Mouse (Mus musculus) left cerebral cortex, postnatal 25 days (tissue): ENCODE data around the gene Foxa2. TPM values are rescaled to one million over a fixed set of nuclear protein-coding genes. Genes with fewer than 3 reads are reported as not detected.

Source experiments
- DNase-seq, 2 experiments: peaks; one replicate each; pipeline ENCODE4 v3.0.0; 2022; ENCODE audit warnings: low spot score in 2 of 2, mixed read lengths in 1 of 2
- intact Hi-C: fragments of 180-260 bp; cut with DNase I; formaldehyde crosslinking; loops from one replicate; pipeline ENCODE4 v1.15.1; 2025
- total RNA-seq, 2 experiments: library from RNA; stranded (reverse); gene quantifications; 2 replicates each; pipeline ENCODE4 v1.2.3; 2021

The Foxa2 gene
- total RNA-seq, 2 experiments from 2014 or later: not detected

DNA sequence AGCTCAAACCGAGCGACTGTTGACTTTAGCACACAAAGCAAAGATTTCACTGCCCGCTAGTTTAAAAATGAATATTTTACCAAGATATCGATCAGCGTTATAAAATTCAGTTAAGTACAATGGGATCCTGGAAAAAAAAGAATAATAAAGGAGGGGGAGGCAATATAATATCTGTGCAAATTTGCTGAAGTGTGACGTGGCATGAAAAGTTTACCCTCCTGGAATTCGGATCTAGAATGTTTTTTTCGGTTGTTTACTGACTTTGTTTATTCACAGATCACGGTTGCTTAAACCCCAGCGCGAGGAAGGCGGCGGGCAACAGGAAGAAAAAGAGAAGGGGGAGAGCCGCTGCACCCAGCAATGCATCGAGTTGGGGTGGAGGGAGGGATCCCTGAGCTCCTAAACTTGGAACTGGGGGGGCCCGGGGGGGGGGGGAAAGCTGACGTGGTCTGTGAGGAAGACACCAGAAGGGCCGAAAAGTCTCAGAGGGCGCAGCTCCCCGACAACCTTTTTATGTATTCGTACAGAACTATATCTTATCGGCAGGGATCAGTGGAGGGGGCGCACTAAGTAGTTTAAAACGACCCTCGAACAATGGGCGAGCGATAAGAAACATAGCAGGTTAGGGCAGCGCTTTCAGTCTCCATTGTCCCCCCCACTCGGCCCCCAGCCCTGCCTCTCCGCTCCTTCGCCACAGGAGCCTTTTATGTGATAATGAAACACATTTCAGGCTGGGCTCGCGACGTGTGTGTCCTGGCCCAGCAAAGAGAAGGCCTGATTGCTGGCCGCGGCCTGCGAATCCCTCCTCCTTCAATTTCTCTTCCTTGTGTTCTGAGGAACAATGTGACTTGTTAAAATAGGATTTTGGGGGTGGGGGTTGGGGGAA is 6.3 kb downstream of the Foxa2 start:
- intact Hi-C loops: loop anchor here (2.0 kb wide), 1 partner anchor 668 kb away; no protein-coding TSS in a partner anchor
- DNase-seq: no peak

DNA sequence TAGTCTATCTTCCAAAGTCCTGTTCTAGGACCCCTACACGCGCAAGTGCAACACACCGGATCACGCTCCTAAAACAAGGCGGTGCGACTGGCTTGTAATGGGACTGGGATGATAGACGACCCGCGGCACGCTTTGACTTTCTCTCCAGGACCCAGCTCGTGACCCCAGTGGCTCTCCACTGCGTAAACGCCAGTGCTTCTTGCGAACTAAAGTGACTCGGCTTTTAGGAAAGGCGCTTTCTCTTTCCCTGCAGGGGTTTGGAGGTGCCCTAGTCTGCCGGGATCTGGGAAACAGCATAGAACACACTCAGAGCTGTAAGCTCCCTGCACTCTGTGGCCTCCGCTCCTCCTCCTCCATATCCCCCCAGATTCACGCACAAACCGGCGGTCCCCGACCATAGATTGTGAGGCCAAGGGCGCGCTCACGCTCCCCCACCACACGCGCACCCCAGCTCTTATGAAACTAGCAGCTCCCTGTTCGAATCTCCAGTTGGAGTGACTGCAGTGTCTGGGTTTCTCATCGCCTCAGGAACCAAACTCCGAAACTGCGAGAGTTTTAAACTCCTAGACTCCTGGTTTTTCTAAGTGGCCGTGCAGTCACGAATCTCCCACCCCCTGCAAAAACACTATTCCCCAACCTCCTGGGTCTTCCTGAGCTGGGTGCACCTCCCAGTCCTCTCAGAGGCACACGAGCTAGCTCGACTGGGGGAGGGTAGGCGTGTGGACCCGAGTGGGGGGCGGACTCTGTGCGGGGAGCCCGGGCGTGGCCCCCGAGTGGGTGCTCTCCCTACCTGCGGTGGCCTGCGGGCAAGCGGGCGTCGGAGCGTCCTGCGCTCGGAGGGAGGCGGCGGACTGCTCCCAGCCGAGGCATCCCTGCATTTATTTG is 7.2 kb downstream of the Foxa2 start:
- intact Hi-C loops: loop anchor here (2.0 to 10.0 kb wide), 5 partner anchors 667 to 1315 kb away; partner anchors contain the start of gene Nkx2-2
- DNase-seq: no peak

DNA sequence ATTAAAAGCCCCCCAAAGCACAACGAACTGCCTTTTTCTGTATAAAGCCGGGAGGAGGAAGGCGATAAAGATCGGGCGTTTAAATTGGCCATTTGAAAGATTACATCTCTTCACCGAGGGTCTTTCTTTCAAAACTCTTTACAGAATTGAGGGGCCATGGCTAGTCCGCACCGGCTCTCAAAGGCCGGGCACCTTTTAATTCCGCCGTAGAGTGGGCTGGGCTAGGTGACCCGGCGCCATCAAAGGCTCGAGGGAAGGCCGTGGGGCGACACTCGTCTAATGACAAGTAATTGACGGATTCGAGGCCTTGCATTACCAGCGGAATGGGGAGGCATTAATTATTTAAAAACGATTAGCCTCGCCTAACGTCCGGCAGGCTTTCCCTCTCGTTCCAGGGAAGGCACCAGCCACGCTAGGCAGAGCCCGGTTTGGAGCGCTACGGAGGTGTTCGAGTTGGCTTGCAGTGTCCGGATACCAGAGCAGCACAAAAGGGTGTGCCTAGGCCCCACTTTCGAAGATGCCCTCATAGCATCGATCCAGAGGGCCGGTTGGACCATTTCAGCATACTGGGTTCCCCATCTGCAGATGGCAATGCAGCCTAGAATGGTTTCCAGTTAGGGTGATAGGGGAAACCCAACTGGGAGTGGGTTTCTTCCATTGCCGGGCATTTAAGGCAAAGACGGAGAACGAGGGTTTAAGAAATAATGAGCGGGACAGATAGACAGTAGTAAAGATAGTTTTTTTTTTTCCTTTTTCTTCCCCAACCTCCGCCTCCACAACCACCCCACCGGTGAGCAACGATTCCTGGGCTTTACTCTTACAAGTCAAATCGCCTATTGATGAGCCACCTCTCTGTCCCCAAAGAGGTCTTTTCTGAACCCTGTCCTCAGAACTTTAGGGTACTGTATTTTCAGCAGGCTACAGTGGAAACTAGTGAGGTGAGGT is 8.1 kb downstream of the Foxa2 start:
- intact Hi-C loops: loop anchor here (2.0 to 10.0 kb wide), 4 partner anchors 846 to 1314 kb away; partner anchors contain the start of gene Nkx2-2
- no peak for DNase-seq

GRCm38 (mm10) chr2:148036611-148037160 is 10.1 kb downstream of the Foxa2 start:
- intact Hi-C loops: loop anchor here (5.0 to 10.0 kb wide), 3 partner anchors 844 to 1312 kb away; partner anchors contain the start of gene Nkx2-2

DNA sequence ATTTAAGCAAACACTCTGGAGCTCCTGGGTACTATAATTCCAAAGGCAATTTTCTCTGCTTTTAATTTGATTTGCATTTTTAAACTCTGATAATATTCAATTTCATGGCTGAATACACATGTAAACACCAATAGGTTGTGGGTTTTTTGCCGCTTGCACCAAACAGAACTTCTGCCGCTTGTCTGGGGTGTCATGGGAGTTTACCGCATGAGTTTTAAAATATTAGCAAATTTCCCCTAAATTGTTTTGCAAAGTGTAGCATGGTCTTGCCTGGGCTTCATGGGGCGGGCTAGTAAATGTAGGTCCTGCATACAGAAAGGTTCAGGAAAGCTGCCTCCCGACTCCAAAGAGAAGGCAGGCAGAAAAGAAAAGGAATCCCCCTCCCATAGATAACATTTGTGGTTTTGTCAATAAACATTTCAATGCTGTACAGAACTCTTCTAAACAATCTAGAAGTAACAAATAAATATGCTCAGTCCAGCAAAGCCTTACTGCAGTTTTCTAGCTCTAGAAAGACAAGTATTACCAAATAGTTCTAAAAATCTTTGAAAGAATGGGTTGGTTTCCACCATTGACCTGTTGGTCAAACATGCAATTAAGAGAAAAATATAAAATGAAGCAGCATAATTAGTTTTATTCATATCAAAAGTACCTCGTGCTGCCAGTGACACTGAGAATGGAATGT is 15.6 kb downstream of the Foxa2 start:
- no peak for DNase-seq
- intact Hi-C loops: loop anchor here (2.0 to 10.0 kb wide), 2 partner anchors 944 to 1306 kb away; no protein-coding TSS in a partner anchor

More at GRCm38 (mm10) chr2:148036611-148037160, 10.1 kb downstream of the Foxa2 start:
- DNase-seq: no peak

GRCm38 (mm10) chr2:148030613-148030935 is 16.2 kb downstream of the Foxa2 start:
- intact Hi-C loops: loop anchor here (2.0 to 10.0 kb wide), 2 partner anchors 944 to 1306 kb away; no protein-coding TSS in a partner anchor
- no peak for DNase-seq

DNA sequence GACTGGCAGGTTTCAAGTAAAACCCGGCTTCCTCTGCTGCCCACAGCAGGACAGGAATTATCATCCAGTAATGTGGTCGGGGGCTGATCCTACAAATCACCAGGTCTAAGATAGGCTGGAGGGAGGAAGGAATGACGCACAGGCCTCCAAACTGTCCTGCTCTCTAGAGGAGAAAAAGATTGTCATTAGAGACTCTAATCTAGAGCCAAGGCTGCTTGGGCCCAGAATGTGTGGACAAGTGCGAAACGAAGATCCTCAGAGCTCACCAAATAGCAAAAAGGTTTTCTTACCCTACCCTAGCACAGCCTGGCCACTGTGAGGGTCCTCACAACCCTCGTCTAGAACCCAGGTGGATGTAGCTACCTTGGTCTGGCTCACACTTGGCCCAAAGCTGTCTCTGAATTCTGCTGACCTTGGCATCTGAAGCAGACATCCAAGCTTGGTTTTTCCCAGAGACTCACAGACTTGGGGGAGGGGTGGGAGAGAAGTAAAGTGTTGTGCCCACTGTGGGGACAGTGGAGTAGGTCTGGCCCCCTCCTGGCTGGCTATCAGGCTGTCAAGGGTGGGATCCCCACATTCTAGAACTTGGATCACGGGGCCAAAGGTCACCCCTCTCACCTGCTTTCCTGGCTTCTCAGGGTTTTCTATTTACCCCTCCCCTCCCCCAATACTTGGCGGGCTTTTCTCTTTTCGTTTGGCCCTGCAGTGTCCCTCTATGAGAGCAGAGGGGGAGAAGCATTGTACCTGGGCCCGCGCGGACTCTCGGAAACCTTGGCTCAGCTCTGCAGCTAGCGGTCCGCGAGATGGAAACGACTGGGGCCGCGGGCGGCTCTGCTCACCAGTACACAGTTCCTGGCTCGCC is 16.8 kb downstream of the Foxa2 start:
- intact Hi-C loops: loop anchor here (2.0 to 10.0 kb wide), 3 partner anchors 668 to 1305 kb away; partner anchors contain the start of gene Pax1
- no peak for DNase-seq

DNA sequence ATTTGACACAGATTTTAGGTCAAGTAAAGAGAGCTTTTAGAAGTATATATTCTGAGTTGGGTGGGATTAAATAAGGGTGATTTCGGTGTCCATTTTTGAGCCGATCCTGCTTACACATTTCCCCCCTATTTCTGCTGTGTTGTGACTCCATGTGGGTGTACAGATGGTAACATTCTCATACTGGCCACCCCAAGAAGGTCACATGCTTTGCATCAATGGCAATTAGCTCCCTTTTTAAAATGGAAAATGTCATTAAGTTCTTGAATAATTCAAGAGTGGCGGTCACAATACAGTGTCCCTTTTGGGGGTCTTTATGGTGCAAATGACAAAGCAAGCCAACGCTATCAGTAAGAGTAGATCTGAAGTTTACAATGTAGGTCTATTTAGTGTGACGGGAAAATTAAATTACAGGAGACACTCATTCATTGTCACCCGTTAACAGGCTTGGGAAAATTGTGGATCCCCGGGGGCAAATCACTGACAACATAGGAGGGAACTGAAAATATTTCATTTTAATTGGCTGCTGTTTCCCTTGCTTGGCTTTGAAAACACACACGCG is 17.6 kb downstream of the Foxa2 start:
- no peak for DNase-seq
- intact Hi-C loops: loop anchor here (5.0 kb wide), 1 partner anchor 667 kb away; the partner anchor contains the start of gene Pax1

DNA sequence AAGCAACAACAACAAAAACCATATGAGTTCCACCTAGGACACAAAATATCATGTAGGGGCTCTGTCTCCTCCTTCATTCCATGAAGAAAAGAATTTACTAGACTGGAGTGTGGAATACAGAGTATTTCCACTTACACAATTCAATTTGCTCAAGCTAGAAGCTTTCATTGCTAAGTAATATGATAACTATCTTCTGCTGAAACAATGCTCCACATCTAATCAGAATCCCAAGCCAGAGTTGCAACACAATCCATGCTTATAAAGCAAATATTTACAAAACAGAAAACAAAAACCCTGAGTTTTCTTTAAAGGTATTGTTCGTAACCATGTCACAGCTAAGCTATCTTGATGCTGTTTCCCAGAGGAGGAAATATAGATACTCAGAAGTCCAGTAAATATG is 20.4 kb downstream of the Foxa2 start:
- intact Hi-C loops: loop anchor here (5.0 kb wide), 1 partner anchor 664 kb away; the partner anchor contains the start of gene Pax1
- DNase-seq: no peak

DNA sequence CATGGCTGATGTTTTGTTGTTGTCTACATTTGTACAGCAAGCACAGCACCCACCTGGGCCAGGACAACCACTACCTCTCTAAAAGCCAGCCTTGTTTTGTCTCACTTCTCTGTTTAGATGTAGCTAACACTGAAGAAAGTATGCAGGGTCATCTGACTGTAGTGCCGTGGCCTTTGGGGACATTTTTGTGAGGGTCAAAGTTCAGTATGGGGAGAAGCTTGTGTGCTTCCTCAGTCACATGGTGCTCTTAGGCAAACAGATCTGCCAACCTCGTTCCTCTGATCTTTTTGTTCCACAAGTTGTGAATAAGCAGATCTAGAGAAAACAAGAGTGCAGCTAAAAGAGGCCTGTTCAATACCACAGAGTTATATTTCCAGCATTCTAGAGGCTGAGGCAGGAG is 21.3 kb downstream of the Foxa2 start:
- no peak for DNase-seq
- intact Hi-C loops: loop anchor here (5.0 kb wide), 1 partner anchor 663 kb away; the partner anchor contains the start of gene Pax1

DNA sequence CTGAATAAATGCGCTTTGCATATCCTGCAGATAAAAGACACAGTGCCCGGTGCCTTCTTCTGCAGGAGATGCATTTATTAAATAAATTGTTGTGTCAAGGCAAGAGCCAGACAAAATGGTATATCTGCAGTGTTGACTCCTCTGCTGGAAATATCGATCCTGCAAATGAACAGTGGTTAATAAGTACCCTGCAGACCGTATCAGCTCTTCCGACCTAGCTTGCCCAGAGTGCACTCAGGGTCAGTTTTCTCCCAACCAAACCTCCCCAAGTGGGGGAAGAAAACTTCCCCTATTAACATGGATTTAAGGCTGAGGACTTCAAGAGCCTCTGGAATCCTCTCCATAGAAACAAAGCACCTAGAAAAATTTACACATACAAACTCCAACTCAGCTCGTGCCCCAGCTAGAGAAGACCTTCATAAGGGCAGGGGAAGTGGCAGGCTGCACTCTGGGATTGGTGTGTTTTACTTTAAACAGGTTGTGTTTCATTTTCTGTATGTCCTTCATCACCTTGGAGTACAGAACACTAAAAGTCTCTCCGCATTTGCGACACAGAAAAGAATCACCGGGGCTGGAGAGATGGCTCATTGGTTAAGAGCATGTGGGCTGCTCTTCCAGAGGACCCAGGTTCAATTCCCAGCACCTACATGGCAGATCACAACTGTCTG is 22.4 kb downstream of the Foxa2 start:
- intact Hi-C loops: no loop called here
- no peak for DNase-seq

DNA sequence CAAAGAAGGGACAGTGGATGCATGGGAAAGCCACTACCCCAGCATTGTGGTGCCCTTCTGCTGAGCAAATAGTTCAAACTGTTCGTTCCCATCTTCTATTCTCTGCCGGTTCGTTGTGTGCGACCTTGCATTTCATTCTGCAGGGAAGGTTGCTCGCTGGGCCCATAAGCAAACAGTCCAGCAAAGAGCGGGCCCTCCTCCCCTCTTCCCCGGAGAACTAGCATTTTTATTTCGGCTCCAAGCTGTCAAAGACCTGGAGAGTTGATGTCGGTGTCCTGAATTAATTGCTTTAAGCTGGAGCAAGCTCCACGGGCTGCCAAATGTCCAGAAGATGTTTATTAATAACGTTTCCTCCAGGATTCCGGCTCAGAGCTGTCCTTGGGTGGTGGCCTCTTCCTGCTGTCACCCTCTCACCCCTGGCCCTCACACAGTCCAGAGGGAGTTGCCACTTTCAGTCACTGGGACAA is 23.4 kb downstream of the Foxa2 start:
- no peak for DNase-seq
- intact Hi-C loops: no loop called here

- no peak for DNase-seq
- intact Hi-C loops: no loop called here
These were observed 24.7 kb downstream of the Foxa2 start for GRCm38 (mm10) chr2:148021919-148022570.

GRCm38 (mm10) chr2:148021016-148021415 is 25.8 kb downstream of the Foxa2 start:
- intact Hi-C loops: no loop called here
- DNase-seq: no peak

DNA sequence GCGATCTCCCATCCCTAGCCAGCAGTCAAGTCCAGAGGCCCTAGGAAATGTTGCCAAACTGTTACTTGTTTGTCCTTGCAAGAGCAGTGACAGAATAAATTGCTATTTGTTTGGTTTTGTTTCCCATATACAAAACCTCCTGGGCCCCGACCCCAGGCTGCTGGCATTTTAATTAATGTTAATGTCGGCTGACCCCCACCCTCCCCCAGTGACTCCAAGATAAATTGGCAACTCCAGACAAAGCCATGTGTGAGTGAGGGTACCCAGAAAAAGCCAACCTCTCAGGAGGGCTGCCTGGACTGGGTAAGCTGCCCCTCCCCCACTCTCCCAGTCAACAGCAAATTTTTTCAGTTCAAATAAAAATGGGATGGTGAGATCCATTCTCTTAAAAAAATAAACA is 26.6 kb downstream of the Foxa2 start:
- intact Hi-C loops: no loop called here
- DNase-seq: no peak
